Mouse (Mus musculus) fat pad, adult 2 months (tissue): ENCODE data around the gene Fam104a.

Experiments used
- DNase-seq: peaks from one replicate; pipeline ENCODE4 v3.0.0-alpha.2; 2011; ENCODE audit warnings: low read depth, low spot score; ENCODE audit errors: extremely low read depth

The Fam104a gene

DNA sequence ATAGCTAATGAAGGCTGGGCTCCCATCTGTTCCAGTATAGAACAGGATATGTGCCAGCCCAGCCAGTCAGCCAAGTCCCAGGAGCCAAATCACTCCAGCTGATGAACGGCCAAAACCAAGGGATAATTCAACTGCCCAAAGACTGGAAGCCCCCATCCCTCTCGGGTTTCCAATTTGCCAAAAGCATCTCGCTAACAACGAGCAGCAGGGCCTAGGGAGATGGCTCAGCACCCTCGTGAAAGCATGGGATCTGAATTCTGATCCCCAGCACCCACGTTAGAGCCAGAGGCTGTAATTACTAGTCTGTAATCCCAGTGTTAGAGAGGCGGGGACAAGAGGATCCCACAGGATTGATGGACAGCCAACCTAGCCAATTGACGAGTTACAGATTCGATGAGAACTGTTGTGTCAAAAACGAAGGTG is 49.2 kb downstream of the Fam104a start:
- no peak for DNase-seq

DNA sequence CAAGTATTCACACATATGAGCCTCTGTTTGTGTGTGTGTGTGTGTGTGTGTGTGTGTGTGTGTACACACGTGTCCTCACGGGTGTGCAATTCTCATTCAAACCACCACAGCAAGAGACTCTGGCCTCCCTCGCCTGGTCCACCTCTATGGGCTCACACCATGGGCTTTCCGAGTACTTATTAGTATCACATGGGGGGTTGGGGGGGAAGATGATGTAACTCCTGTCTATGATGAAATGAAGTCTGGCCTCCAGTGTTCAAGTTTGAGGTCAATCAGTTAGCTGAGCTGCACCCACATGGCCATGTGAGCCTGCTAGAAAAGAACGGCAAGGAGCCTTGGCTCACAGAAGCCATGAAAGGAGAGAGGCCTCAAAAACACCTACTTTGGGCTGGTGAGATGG is 50.6 kb downstream of the Fam104a start:
- no peak for DNase-seq

DNA sequence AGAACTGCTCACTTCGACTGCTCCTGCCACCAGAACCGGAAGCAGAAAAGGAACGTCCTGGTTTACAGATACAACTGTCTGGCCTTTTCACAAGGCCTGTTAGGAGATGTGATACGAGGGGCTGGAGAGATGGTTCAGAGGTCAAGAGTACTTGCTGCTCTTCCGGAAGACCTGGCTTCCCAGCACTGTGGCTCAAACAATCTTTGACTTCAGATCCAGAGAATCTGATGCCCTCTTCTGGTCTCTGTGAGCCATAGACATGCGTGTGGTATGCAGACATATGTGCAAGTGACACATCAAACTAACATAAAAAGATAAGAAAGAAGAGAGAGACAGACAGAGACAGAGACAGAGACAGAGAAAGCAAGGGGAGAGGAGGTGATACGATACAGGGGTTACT is 51.7 kb downstream of the Fam104a start:
- DNase-seq, result no peak

DNA sequence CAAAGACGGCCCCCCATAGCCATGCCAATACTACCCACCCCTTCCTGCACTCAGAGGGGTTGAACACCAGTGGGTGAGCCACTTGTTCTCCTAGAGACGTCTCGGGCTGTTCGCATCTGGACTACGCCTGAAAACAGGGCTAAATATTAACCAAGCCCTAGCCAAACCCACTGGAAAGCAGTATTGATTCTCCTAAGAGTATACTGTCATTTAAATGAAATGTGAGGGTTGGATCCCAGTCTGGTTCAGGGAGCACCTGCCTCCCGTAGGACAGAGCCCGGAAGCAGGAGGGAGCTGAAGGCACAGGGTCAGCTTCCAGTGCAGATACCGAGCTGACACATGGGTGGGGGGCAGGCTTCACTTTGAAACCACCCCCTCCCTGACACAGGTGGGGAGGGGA is 52.1 kb downstream of the Fam104a start:
- DNase-seq, result no peak

DNA sequence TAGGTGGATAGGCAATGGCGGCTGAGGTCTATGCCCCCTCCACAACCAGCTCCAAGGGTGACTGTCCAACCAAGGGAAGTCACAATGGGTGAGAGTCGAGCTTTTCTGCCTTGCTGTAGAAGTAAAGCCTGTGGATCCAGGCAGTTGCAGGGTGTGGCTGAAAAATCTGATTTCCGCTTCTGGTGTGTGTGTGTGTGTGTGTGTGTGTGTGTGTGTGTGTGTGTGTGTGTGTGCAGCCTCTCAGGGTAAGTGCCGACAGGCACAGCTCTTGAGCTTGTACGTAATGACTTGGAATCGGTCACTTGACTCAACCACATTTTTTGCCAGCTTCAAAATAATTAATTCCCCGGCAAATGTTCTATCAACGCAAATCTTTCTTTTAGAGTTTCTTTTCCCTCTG is 52.7 kb downstream of the Fam104a start:
- no peak for DNase-seq

DNA sequence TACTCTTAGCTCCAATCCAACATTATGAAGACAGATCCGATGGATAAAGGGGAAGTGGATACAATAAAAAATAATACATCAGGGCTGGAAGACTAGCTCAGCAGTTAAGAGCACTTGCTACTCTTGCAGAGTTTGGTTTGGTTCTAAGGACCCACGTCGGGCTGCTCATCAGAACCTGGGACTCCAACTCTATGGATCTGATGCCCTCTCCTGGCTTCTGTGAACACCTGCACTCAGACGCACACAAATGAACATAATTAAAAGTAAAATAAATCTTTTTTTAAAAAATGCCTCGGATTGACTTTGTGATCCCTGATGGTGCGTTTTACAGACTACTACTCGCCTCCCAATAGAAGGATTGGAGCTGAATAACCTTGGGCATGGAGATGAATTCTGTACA is 53.3 kb downstream of the Fam104a start:
- no peak for DNase-seq

DNA sequence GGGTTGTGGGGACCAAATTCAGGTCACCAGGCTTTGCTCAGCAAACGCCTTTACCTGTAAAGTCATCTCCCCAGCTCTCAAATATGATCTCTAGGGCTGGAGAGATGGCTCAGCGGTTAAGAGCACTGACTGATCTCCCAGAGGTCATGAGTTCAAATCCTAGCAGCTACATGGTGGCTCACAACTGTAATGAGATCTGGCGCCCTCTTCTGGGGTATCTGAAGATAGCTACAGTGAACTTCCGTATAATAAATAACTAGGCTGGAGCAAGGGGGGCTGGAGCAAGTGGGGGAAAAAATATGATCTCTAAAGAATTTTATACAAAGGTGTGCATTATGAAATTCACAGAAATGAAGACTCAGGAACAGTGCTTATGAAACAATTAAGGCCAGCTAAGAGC is 56.2 kb downstream of the Fam104a start:
- DNase-seq, result no peak

DNA sequence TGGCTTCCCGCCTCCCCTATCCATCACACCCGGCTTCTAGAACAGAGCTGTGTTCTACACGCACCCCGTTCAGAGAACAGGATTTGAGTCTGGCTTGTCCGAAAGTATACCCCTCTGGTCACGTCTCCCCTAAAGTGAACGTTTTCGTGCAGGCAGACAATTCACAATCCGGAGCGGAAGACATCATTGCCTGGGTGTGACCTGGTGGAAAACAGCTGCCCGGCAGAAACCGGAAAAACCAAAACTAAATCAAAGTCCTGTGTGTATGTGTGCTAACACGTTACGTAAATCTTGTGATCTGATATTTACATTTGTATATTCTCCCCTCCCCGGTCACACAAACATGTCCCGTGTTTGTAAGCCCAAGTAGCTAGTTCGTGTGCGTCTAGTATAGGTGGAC is 58.5 kb downstream of the Fam104a start:
- no peak for DNase-seq

DNA sequence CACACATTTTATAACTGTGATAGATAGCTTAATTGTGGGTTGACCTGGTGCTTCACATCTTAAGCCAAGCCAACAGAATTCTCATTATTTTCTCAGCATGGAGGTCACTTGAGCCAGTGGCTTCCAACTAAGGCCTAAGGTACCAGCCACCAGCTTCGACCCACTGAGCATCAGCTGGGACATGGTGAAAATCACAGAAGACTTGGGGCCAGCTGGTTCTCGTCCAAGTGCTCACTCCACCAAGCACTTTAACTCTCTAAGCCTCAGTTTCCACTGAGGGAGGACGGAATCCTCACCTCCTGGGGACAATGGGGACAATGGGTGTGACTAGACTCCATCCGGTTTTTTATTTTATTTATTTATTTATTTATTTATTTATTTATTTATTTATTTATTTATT is 61.9 kb downstream of the Fam104a start:
- no peak for DNase-seq

DNA sequence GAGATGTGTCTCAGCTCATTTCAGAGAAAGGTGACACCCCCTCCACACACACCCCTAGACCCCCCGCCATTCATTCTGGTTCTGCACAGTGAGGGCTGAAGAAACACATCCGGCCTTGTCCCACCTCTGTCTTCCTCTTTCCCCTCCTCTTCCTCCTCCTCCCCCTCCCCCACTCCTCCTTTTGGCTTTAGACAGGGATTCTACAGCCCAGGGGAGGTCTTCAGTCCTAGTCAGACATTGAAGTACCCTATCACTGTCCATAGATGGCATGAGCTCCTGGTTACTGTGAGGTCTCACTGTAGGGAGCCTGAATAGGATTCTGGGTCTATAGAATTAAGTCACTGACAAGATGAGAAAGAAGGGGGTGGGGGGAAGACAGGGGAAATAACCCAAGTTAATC is 63.0 kb downstream of the Fam104a start:
- no peak for DNase-seq

DNA sequence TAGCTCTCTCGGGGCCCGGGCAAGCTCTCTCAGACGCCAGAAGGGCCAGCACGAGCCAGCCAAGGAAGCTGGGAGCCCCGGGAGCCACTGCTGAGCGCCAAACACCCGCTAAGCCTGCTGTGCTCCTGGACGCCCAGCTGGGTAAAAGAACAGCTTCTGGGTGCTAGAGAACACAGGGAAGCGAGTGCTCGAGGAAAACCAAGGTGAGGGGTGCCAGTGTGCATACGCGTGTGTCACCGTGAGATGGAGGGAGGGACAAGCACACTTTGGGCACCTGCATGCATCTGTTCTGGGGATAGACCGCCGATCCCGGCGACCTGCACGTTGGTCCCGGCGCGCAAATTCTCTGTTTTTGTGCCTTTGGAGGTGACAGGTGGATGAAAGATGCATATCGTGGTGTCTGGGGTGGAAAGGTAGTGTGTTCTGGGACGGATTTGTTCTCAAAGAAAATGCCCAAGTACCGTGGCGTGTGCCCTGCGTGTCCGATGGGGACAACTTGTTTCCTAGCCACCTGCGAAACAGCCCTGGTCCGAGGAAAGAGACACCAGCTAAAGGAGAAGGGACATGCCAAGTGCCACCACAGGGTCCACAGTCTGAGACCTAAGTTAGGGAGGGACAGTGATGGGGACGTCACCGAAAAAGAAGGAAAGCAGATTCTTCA is 64.4 kb downstream of the Fam104a start:
- no peak for DNase-seq

DNA sequence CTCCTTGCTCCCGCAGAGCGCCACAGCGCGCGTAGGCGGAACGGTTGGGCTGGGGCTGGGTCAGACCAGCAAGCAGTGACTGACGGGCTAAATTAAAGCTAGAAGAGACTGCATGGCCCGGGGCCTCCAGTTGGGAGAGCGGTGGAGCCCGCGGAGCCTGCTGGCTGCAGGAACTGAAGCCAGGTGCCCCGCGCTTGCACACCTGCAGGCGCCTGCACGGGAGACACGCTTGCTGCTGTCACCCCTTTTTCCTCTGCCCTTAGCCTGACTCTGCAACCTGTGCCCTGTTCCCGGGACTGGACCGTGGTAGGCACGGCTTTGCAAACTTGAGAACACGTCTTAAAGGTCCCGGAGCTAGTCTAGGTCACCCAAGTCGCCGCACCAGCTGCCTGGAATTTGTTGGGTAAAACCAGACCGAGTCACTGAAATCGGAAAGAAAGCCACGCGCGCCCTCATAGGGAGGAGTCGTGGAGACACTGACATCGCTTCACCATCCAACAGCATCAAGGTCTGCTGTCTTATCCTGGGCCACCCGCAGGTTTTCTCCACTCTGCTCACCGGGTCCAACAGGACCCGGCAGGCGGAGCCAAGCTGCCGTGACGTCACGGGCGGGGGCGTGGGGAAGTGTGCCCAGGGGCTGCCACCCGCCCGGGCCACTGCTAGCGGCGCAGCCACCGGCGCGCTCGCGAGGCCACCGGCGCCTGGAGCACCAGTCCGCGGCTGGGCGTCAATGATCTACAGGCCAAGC is 65.1 kb downstream of the Fam104a start, which contains the start of gene Sstr2:
TSS of gene Sstr2 (plus strand) at position 671 of the 748 bp plus-strand sequence.
- no peak for DNase-seq

DNA sequence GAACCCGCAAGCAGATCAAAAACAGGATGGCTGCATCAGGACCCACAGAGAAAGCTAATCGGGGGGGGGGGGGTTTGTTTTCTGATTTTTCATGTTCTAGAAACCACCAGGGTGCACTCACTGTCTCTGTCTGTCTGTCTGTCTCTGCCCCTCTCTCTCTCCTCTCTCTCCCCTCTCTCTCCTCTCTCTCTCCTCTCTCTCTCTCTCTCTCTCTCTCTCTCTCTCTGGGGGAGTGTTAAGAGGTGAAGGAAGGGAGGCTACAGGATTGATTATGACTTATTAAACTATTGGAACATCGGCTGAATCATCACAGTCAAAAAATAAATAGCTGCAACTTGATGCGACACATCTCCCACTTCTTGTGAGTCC is 65.7 kb downstream of the Fam104a start:
- DNase-seq, result no peak

DNA sequence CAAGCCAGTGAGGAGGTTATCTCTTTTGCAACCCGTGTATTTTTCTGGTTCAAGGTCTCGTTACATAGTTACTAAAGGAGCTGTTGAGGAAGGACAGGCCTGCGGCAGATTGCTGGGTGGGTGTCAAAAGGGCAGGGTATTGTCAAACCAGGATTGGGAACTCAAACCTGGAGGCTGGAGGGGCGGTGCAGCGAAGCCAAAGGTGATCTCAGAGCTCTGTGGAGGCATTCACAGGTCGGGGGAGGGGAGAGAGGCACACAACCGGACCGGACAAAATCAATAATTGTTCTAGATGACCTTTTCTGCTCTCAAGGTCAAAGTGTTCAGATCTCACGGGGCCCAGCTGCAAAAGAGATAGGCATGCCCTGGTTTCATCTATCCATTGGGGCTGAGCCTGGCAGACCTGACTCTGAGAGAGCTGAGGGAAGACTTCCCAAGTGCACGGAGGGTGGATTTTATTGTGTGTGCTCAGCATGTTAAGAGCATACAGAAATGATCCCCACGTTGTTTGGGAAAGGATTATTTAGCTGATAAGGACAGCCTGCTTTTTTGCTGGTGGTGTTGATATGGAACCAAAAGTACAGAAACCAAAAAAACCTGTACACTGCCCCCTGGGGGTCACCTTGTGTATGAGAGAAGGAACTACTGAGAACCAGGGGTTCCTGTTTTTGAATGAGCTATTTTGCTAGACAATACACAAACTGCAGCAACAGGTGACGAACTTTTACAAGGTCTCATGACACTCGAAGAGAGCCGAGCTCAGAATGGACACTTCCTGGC is 66.6 kb downstream of the Fam104a start:
- DNase-seq, result no peak

DNA sequence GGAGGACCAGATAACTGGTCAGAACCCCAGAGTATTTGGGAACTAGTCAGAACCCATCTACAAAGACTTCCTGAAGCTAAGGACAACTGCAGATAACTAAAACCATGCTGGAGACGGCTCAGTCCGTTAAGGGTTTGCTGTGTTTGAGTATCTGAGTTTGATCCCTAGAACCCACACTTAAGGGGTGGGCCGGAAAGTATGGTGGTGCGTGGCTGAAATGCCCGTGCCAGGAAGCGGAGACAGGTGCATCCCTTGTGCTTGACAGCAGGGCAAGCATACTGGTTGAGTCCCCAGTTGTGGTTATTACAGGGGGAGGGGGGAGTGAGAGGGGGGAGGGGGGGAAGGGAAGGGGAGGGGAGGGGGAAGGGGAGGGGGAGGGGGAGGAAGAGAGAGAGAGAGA is 69.5 kb downstream of the Fam104a start:
- no peak for DNase-seq

DNA sequence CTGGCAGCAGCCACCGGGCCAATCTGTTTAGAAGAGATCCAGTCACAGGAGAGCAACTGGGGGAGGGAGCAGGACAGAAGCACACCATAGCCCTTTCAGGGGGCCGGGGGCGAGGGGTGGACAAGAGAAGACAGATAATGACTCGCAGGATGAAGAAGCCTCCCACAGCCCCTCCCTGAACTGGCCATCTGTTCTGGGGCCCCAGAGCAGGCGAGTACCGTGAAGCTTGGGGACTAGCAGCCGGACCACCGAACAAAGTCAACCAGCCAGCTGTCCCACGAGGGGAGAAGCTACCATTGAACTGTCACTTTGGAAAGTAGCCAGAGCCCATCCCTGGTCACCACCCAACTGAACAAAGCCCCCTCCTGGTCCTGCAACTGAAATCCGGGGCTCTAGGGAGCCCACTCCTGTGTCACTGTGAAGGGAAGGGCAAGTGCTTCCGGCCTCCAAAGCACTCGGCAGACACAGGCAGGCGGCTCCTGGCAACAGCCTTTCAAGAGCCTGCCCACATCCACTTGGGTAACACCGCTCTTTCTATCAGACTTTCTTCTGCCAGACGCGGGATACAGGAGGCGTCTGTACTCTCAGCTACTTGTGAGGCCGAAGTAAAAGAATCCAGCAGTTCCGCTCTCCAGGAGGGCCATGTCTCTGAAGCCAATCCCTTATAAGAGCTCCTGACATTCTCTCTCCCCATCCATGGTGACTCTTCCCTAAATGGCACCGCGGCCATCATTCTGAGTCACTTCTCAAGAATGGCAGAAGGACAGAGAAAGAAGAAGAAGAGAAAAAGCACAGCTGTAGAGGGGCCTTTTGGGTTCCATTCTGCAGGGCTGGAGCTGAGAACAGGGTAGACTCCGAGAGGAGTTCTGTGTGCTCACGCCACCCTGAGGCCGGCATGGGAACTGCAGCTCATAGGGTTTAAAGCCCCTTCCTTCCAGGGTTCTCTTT is 72.0 kb downstream of the Fam104a start:
- no peak for DNase-seq
